Comparison of ENCODE assay signal across 25 mouse cellular contexts in the genomic region with DNA sequence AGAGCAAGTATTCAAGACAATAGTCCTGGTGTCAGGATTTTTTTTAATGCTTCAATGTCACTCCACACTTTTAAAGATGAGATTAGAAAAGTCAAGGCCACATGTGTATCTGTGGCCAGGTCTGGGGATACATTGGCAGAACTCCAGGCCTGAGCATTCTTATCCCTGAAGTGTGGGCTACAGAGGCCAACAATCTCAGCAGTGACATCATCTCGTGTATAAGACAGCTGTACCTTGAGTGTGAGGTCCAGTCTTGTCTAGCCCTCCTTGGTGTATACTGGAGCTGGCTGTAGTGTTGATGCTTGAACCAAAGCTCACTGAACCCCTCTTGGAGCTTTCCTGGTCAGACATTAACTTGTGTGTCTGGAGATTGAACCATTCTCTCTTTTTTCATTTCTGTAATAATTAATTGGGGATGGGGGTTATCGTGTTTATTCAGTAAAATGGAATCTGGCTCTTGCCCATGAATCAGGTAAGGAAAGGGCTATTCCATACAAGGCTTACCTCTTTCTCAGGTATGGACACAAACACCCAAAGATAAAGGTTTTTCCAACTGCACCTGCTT.
DNase-seq lines count a peak whose midpoint lies in the region; ATAC-seq lines count a peak whose summit lies in the region.
"Had no signal": no experiment of that assay in that cellular context is flagged by ENCODE, and none has a peak within 500 bp of the region (broad histone marks: within the 10 kb centered on the region; RNA-seq: fewer than 3 reads in every experiment).

No protein-coding gene starts in this region.

- no peak overlapping the region for H3K4me2 ChIP-seq in heart, embryonic 16.5 days (ENCODE audit: low read depth, low read length)
- no peak overlapping the region for H3K4me2 ChIP-seq in kidney, embryonic 14.5 days (replicated peaks; ENCODE audit: low read depth, low read length)
- no peak overlapping the region for H3K4me2 ChIP-seq in midbrain, embryonic 11.5 days
- H3K4me2 ChIP-seq: embryonic facial prominence, embryonic 15.5 days; forebrain, embryonic 12.5 days; hindbrain, embryonic 14.5 days; liver, embryonic 12.5 days; midbrain, embryonic 13.5 days; neural tube, embryonic 13.5 days had no signal

- no peaks in the 10 kb centered on the region for H3K36me3 ChIP-seq in heart, embryonic 16.5 days (ENCODE audit: control insufficient read depth, insufficient read depth)
- no peaks in the 10 kb centered on the region for H3K36me3 ChIP-seq in kidney, embryonic 14.5 days (ENCODE audit: control insufficient read depth, insufficient read depth, low read length)
- no peaks in the 10 kb centered on the region for H3K36me3 ChIP-seq in midbrain, embryonic 11.5 days (ENCODE audit: control insufficient read depth, insufficient read depth, low read length)
- no peaks in the 10 kb centered on the region for H3K36me3 ChIP-seq in midbrain, embryonic 10.5 days
- H3K36me3 ChIP-seq: embryonic facial prominence, embryonic 10.5 days; embryonic facial prominence, embryonic 15.5 days; forebrain, embryonic 12.5 days; liver, embryonic 12.5 days; midbrain, embryonic 13.5 days; neural tube, embryonic 13.5 days had no signal

- intact Hi-C loops in heart, postnatal 36 days (cut with DNase I) = no loop called here

- peak overlapping the region; percentile 56 for H3K27ac ChIP-seq in heart, embryonic 16.5 days (ENCODE audit: low read length)
- no peak overlapping the region for H3K27ac ChIP-seq in kidney, embryonic 14.5 days (ENCODE audit: low read depth, low read length)
- H3K27ac ChIP-seq in midbrain, embryonic 11.5 days (ENCODE audit: low read depth, low read length) = no peak overlapping the region
- H3K27ac ChIP-seq in midbrain, embryonic 10.5 days (replicated peaks) = no peak overlapping the region
- H3K27ac ChIP-seq: embryonic facial prominence, embryonic 10.5 days; embryonic facial prominence, embryonic 15.5 days; forebrain, embryonic 12.5 days; hindbrain, embryonic 14.5 days; liver, embryonic 12.5 days; midbrain, embryonic 13.5 days; neural tube, embryonic 13.5 days; stomach, postnatal 0 days had no signal

- DNase-seq in heart, adult 11 months = peak; percentile 66
- no peak for DNase-seq in heart, adult 9 months (ENCODE audit: low spot score in 2 of 2)
- no peak for DNase-seq in heart, postnatal 36 days
- peak; percentile 67 for DNase-seq in kidney, adult 9 months
- DNase-seq in midbrain, embryonic 11.5 days (ENCODE audit: low spot score, missing footprints) = peak; percentile 57
- DNase-seq in midbrain, embryonic 10.5 days (ENCODE audit: low spot score) = no peak
- DNase-seq: cerebellum, adult 8-10 months; cerebellum, postnatal 25 days; forebrain, postnatal 0 days; left cerebral cortex, postnatal 4 days; liver, postnatal 0 days; lung, postnatal 36 days; right cerebral cortex, postnatal 4 days; thymus, adult 18-20 months; thymus, postnatal 25 days had no signal

- peak; percentile 81 for ATAC-seq in heart, embryonic 16.5 days (replicated peaks; ENCODE audit: extremely low read depth, insufficient read depth, low FRiP score)
- ATAC-seq in kidney, embryonic 14.5 days (ENCODE audit: low FRiP score, low TSS enrichment) = no peak
- no peak for ATAC-seq in midbrain, embryonic 11.5 days (ENCODE audit: low FRiP score)
- ATAC-seq: forebrain, postnatal 0 days; liver, embryonic 12.5 days; midbrain, embryonic 13.5 days had no signal

- no peaks in the 10 kb centered on the region for H3K9me3 ChIP-seq in heart, embryonic 16.5 days (replicated peaks; ENCODE audit: control insufficient read depth, low read length)
- no peaks in the 10 kb centered on the region for H3K9me3 ChIP-seq in kidney, embryonic 14.5 days (ENCODE audit: control insufficient read depth, low read length)
- H3K9me3 ChIP-seq in midbrain, embryonic 11.5 days (ENCODE audit: control insufficient read depth, low read length) = no peaks in the 10 kb centered on the region
- H3K9me3 ChIP-seq in midbrain, embryonic 10.5 days (replicated peaks) = no peaks in the 10 kb centered on the region
- H3K9me3 ChIP-seq: embryonic facial prominence, embryonic 10.5 days; embryonic facial prominence, embryonic 15.5 days; forebrain, embryonic 12.5 days; liver, embryonic 12.5 days; midbrain, embryonic 13.5 days; neural tube, embryonic 13.5 days had no signal

- no peak overlapping the region for H3K4me3 ChIP-seq in heart, embryonic 16.5 days (ENCODE audit: low read length)
- no peak overlapping the region for H3K4me3 ChIP-seq in kidney, embryonic 14.5 days (ENCODE audit: low read length)
- H3K4me3 ChIP-seq in midbrain, embryonic 11.5 days (ENCODE audit: low read depth, low read length) = no peak overlapping the region
- no peak overlapping the region for H3K4me3 ChIP-seq in midbrain, embryonic 10.5 days
- H3K4me3 ChIP-seq: embryonic facial prominence, embryonic 10.5 days; embryonic facial prominence, embryonic 15.5 days; forebrain, embryonic 12.5 days; liver, embryonic 12.5 days; midbrain, embryonic 13.5 days; neural tube, embryonic 13.5 days had no signal

- no peak overlapping the region for H3K9ac ChIP-seq in heart, embryonic 16.5 days (ENCODE audit: low read length)
- no peak overlapping the region for H3K9ac ChIP-seq in kidney, embryonic 14.5 days (ENCODE audit: low read depth, low read length)
- no peak overlapping the region for H3K9ac ChIP-seq in midbrain, embryonic 11.5 days (ENCODE audit: low read length)
- H3K9ac ChIP-seq: embryonic facial prominence, embryonic 15.5 days; forebrain, embryonic 12.5 days; forebrain, postnatal 0 days; hindbrain, embryonic 14.5 days; liver, embryonic 12.5 days; liver, postnatal 0 days; midbrain, embryonic 13.5 days; neural tube, embryonic 13.5 days had no signal

- H3K4me1 ChIP-seq in heart, embryonic 16.5 days (ENCODE audit: control insufficient read depth, insufficient read depth, low read length) = peaks cover 18% of the 10 kb centered on the region
- H3K4me1 ChIP-seq in kidney, embryonic 14.5 days (ENCODE audit: control insufficient read depth, insufficient read depth, low read length) = no peaks in the 10 kb centered on the region
- H3K4me1 ChIP-seq in midbrain, embryonic 11.5 days (ENCODE audit: control insufficient read depth, insufficient read depth, low read length) = no peaks in the 10 kb centered on the region
- peaks cover 7% of the 10 kb centered on the region; the same call in 1 of the 2 replicates for H3K4me1 ChIP-seq in midbrain, embryonic 10.5 days
- H3K4me1 ChIP-seq: embryonic facial prominence, embryonic 15.5 days; forebrain, embryonic 12.5 days; liver, embryonic 12.5 days; midbrain, embryonic 13.5 days; neural tube, embryonic 13.5 days had no signal

- WGBS in heart, embryonic 16.5 days = 48% methylated on average over 2 of the region's 2 CpGs
- 66% methylated on average over 2 of the region's 2 CpGs for WGBS in kidney, embryonic 14.5 days
- 71% methylated on average over 2 of the region's 2 CpGs for WGBS in midbrain, embryonic 11.5 days
- WGBS in midbrain, embryonic 10.5 days = 82% methylated on average over 2 of the region's 2 CpGs

- no peaks in the 10 kb centered on the region for H3K27me3 ChIP-seq in heart, embryonic 16.5 days (ENCODE audit: control insufficient read depth, insufficient read depth, low read length)
- H3K27me3 ChIP-seq in kidney, embryonic 14.5 days (ENCODE audit: control insufficient read depth, insufficient read depth, low read length) = no peaks in the 10 kb centered on the region
- H3K27me3 ChIP-seq in midbrain, embryonic 11.5 days (ENCODE audit: control insufficient read depth, insufficient read depth, low read length) = no peaks in the 10 kb centered on the region; the same call in 1 of the 2 replicates
- H3K27me3 ChIP-seq in midbrain, embryonic 10.5 days (ENCODE audit: low read depth, poor library complexity, severe bottlenecking) = peaks cover 10% of the 10 kb centered on the region; the same call in 1 of the 2 replicates
- H3K27me3 ChIP-seq: embryonic facial prominence, embryonic 15.5 days; liver, embryonic 12.5 days had no signal

Comparison
In these comparisons a context has a peak if more than half of its experiments do, and no peak if none do; other contexts are left out.
1. DNase-seq: peak in heart, adult 11 months (single experiment), kidney, adult 9 months (single experiment) and midbrain, embryonic 11.5 days (single experiment); none in heart, adult 9 months (0 of 2), heart, postnatal 36 days (0 of 2) and midbrain, embryonic 10.5 days (single experiment).